Mouse (Mus musculus): ENCODE results near the gene Usp7.

GRCm38 (mm10) chr16:8752334-8752733, 39.8 kb downstream of the Usp7 start:
- TF ChIP-seq CTCF (IDR thresholded peaks at IDR 0.05; ENCODE audit: low read depth, low read length), result no peak
- TF ChIP-seq POLR2A (IDR thresholded peaks at IDR 0.05; ENCODE audit: borderline replicate concordance, low read depth, low read length), result no peak
